Mouse (Mus musculus): ENCODE measurements around the gene Peli1. TPM values are rescaled to one million over a fixed set of nuclear protein-coding genes. Genes with fewer than 3 reads are reported as not detected.

Peli1 gene
- polyA plus RNA-seq, 1 experiment from 2014 or later = 25.8 TPM

GRCm38 (mm10) chr11:21134875-21135451 lies 43.9 kb downstream of the Peli1 start:
- no peak for ATAC-seq
- H3K9ac ChIP-seq (ENCODE audit: low read depth, low read length) = no peak overlapping the region
- H3K4me2 ChIP-seq (ENCODE audit: low read depth, low read length) = no peak overlapping the region
- no peak overlapping the region for H3K27ac ChIP-seq (ENCODE audit: low read length)
- WGBS = 94% methylated on average over 2 of the region's 2 CpGs
- H3K4me3 ChIP-seq (ENCODE audit: low read length) = no peak overlapping the region
- H3K27me3 ChIP-seq (replicated peaks; ENCODE audit: control insufficient read depth, insufficient read depth, low read length) = no peaks in the 10 kb centered on the region
- peaks cover 3% of the 10 kb centered on the region for H3K36me3 ChIP-seq (ENCODE audit: control insufficient read depth, insufficient read depth, low read length)
- H3K4me1 ChIP-seq (ENCODE audit: control insufficient read depth, insufficient read depth, low read length) = no peaks in the 10 kb centered on the region
- H3K9me3 ChIP-seq (ENCODE audit: control insufficient read depth, low read length) = no peaks in the 10 kb centered on the region

DNA sequence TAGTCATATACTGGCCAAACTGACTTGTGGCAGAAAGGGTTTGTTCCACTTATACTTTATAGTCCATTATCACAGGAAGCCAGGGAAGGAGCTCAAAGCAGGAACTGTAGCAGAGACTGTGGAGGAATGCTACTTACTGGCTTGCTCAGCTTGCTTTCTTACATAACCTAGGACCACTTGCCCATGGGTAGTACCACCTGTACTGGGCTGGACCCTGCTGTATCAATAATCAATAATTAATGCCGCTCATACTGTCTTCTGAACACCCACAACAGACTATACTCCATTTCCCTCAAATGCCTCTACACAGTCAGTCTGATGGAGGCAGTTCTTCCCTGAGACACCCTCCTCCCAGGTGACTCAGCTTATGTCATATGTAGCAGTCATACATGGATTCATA lies 48.4 kb downstream of the Peli1 start:
- no peaks in the 10 kb centered on the region for H3K27me3 ChIP-seq (replicated peaks; ENCODE audit: control insufficient read depth, insufficient read depth, low read length)
- H3K9me3 ChIP-seq (ENCODE audit: control insufficient read depth, low read length) = no peaks in the 10 kb centered on the region
- WGBS = 97% methylated on average over 1 of the region's 1 CpGs
- H3K9ac ChIP-seq (ENCODE audit: low read depth, low read length) = no peak overlapping the region
- no peak for ATAC-seq
- H3K36me3 ChIP-seq (ENCODE audit: control insufficient read depth, insufficient read depth, low read length) = peaks cover 3% of the 10 kb centered on the region
- no peak overlapping the region for H3K27ac ChIP-seq (ENCODE audit: low read length)
- H3K4me3 ChIP-seq (ENCODE audit: low read length) = no peak overlapping the region
- no peak overlapping the region for H3K4me2 ChIP-seq (ENCODE audit: low read depth, low read length)
- H3K4me1 ChIP-seq (ENCODE audit: control insufficient read depth, insufficient read depth, low read length) = no peaks in the 10 kb centered on the region

- WGBS = 86% methylated on average over 7 of the region's 7 CpGs
- Histone ChIP-seq H3K4me2 (ENCODE audit: low read depth, low read length) (no peak overlapping the region), H3K27ac (ENCODE audit: low read length) (no peak overlapping the region), H3K4me1 (ENCODE audit: control insufficient read depth, insufficient read depth, low read length) (no peaks in the 10 kb centered on the region), H3K36me3 (ENCODE audit: control insufficient read depth, insufficient read depth, low read length) (peaks cover 2% of the 10 kb centered on the region), H3K27me3 (replicated peaks; ENCODE audit: control insufficient read depth, insufficient read depth, low read length) (no peaks in the 10 kb centered on the region), H3K4me3 (ENCODE audit: low read length) (no peak overlapping the region), H3K9me3 (ENCODE audit: control insufficient read depth, low read length) (no peaks in the 10 kb centered on the region), H3K9ac (ENCODE audit: low read depth, low read length) (no peak overlapping the region)
- ATAC-seq = no peak
These were observed 50.2 kb downstream of the Peli1 start for GRCm38 (mm10) chr11:21141242-21141641.

GRCm38 (mm10) chr11:21141755-21142154 lies 50.7 kb downstream of the Peli1 start:
- 89% methylated on average over 4 of the region's 4 CpGs for whole genome bisulfite sequencing

GRCm38 (mm10) chr11:21149476-21149875 lies 58.4 kb downstream of the Peli1 start:
- 80% methylated on average over 4 of the region's 4 CpGs for WGBS

More at GRCm38 (mm10) chr11:21141755-21142154, 50.7 kb downstream of the Peli1 start:
- no peaks in the 10 kb centered on the region; the same call in 1 of the 2 replicates for H3K36me3 ChIP-seq (ENCODE audit: control insufficient read depth, insufficient read depth, low read length)
- no peaks in the 10 kb centered on the region for H3K9me3 ChIP-seq (ENCODE audit: control insufficient read depth, low read length)
- no peaks in the 10 kb centered on the region for H3K27me3 ChIP-seq (replicated peaks; ENCODE audit: control insufficient read depth, insufficient read depth, low read length)
- no peak for ATAC-seq
- no peak overlapping the region for H3K4me2 ChIP-seq (ENCODE audit: low read depth, low read length)
- no peak overlapping the region for H3K9ac ChIP-seq (ENCODE audit: low read depth, low read length)
- H3K4me3 ChIP-seq (ENCODE audit: low read length) = no peak overlapping the region
- H3K4me1 ChIP-seq (ENCODE audit: control insufficient read depth, insufficient read depth, low read length) = no peaks in the 10 kb centered on the region
- no peak overlapping the region for H3K27ac ChIP-seq (ENCODE audit: low read length)

GRCm38 (mm10) chr11:21150316-21150715 lies 59.2 kb downstream of the Peli1 start:
- H3K4me2 ChIP-seq (ENCODE audit: low read depth, low read length) = no peak overlapping the region
- WGBS = 90% methylated on average over 5 of the region's 5 CpGs
- H3K27ac ChIP-seq (ENCODE audit: low read length) = no peak overlapping the region
- no peaks in the 10 kb centered on the region for H3K9me3 ChIP-seq (ENCODE audit: control insufficient read depth, low read length)
- no peaks in the 10 kb centered on the region for H3K4me1 ChIP-seq (ENCODE audit: control insufficient read depth, insufficient read depth, low read length)
- no peak for ATAC-seq
- no peak overlapping the region for H3K9ac ChIP-seq (ENCODE audit: low read depth, low read length)
- H3K27me3 ChIP-seq (replicated peaks; ENCODE audit: control insufficient read depth, insufficient read depth, low read length) = no peaks in the 10 kb centered on the region
- no peak overlapping the region for H3K4me3 ChIP-seq (ENCODE audit: low read length)
- peaks cover 2% of the 10 kb centered on the region; the same call in 1 of the 2 replicates for H3K36me3 ChIP-seq (ENCODE audit: control insufficient read depth, insufficient read depth, low read length)

More at GRCm38 (mm10) chr11:21149476-21149875, 58.4 kb downstream of the Peli1 start:
- Histone ChIP-seq H3K9me3 (ENCODE audit: control insufficient read depth, low read length) (no peaks in the 10 kb centered on the region), H3K4me2 (ENCODE audit: low read depth, low read length) (no peak overlapping the region), H3K4me3 (ENCODE audit: low read length) (no peak overlapping the region), H3K4me1 (ENCODE audit: control insufficient read depth, insufficient read depth, low read length) (no peaks in the 10 kb centered on the region), H3K27me3 (replicated peaks; ENCODE audit: control insufficient read depth, insufficient read depth, low read length) (no peaks in the 10 kb centered on the region), H3K27ac (ENCODE audit: low read length) (no peak overlapping the region), H3K9ac (ENCODE audit: low read depth, low read length) (no peak overlapping the region), H3K36me3 (ENCODE audit: control insufficient read depth, insufficient read depth, low read length) (peaks cover 2% of the 10 kb centered on the region; the same call in 1 of the 2 replicates)
- no peak for ATAC-seq

DNA sequence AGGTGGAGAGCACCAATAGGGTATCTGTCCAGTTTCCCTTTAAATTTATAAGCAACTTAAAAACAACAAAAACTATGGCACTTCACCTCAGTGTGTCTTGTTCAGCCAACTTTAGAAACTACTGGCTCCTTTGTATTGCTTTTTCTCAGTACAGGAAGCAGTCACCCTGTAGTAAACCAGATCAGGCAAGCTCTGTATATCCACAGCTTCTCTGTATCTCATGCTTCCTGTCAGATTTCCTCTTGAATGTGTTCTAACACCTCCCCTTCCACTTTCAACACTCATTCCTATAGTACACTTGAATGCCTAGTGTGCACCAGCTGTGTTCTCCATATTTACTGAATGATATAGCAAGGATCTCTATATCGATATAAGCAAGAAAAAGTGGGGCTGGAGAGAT lies 60.6 kb downstream of the Peli1 start:
- Histone ChIP-seq H3K4me2 (ENCODE audit: low read depth, low read length) (no peak overlapping the region), H3K4me3 (ENCODE audit: low read length) (no peak overlapping the region), H3K27me3 (replicated peaks; ENCODE audit: control insufficient read depth, insufficient read depth, low read length) (no peaks in the 10 kb centered on the region), H3K36me3 (ENCODE audit: control insufficient read depth, insufficient read depth, low read length) (peaks cover 2% of the 10 kb centered on the region; the same call in 1 of the 2 replicates), H3K27ac (ENCODE audit: low read length) (no peak overlapping the region), H3K9ac (ENCODE audit: low read depth, low read length) (no peak overlapping the region), H3K4me1 (ENCODE audit: control insufficient read depth, insufficient read depth, low read length) (no peaks in the 10 kb centered on the region), H3K9me3 (ENCODE audit: control insufficient read depth, low read length) (no peaks in the 10 kb centered on the region)
- no peak for ATAC-seq
- 98% methylated on average over 1 of the region's 1 CpGs for WGBS

DNA sequence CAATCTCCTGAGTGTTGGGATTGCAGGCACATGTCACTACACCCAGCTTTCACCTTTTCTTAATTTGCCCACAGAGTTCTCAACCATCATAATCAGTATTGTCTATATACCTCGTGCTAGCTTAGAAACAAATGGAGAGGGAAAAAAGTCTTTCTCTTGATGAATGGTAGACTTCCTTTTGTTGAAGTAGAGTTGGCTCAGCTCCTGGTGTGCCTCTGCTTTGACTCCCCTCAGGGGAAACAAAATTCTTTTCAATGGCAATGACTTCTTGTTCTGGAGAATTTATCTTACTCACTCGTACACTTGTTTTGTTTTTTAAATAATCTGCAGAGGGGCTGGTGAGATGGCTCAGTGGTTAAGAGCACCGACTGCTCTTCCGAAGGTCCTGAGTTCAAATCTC lies 62.0 kb downstream of the Peli1 start:
- no peaks in the 10 kb centered on the region for H3K9me3 ChIP-seq (ENCODE audit: control insufficient read depth, low read length)
- H3K4me1 ChIP-seq (ENCODE audit: control insufficient read depth, insufficient read depth, low read length) = no peaks in the 10 kb centered on the region
- H3K27me3 ChIP-seq (replicated peaks; ENCODE audit: control insufficient read depth, insufficient read depth, low read length) = no peaks in the 10 kb centered on the region
- no peak for ATAC-seq
- H3K4me2 ChIP-seq (ENCODE audit: low read depth, low read length) = no peak overlapping the region
- no peak overlapping the region for H3K27ac ChIP-seq (ENCODE audit: low read length)
- WGBS = 77% methylated on average over 4 of the region's 4 CpGs
- H3K36me3 ChIP-seq (ENCODE audit: control insufficient read depth, insufficient read depth, low read length) = no peaks in the 10 kb centered on the region
- no peak overlapping the region for H3K9ac ChIP-seq (ENCODE audit: low read depth, low read length)
- H3K4me3 ChIP-seq (ENCODE audit: low read length) = no peak overlapping the region

GRCm38 (mm10) chr11:21157595-21157994 lies 66.5 kb downstream of the Peli1 start:
- no peak for ATAC-seq
- no peaks in the 10 kb centered on the region for H3K4me1 ChIP-seq (ENCODE audit: control insufficient read depth, insufficient read depth, low read length)
- H3K27ac ChIP-seq (ENCODE audit: low read length) = no peak overlapping the region
- H3K9ac ChIP-seq (ENCODE audit: low read depth, low read length) = no peak overlapping the region
- H3K27me3 ChIP-seq (replicated peaks; ENCODE audit: control insufficient read depth, insufficient read depth, low read length) = no peaks in the 10 kb centered on the region
- no peak overlapping the region for H3K4me2 ChIP-seq (ENCODE audit: low read depth, low read length)
- 77% methylated on average over 4 of the region's 4 CpGs for WGBS
- H3K36me3 ChIP-seq (ENCODE audit: control insufficient read depth, insufficient read depth, low read length) = no peaks in the 10 kb centered on the region
- no peak overlapping the region for H3K4me3 ChIP-seq (ENCODE audit: low read length)
- H3K9me3 ChIP-seq (ENCODE audit: control insufficient read depth, low read length) = no peaks in the 10 kb centered on the region

DNA sequence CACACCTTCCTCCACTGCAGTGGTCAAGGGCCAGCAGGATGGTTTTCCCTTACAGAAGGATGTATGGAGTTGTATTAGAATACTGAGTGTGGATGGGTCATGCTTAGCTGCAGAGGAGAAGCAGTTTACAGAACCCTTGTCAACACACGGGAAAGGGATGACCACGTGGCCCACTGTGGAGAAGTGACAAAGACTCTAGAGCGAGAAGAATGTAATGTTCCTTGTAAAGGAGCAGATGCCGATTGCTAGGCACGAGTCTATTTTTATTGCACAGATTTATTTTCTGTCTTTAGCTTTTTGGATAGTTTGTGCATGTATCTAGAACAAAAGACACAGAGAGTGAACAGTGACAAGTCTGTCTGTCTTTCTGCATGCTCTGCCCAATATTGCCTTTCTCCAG lies 71.0 kb downstream of the Peli1 start:
- WGBS = 79% methylated on average over 5 of the region's 5 CpGs

More for the DNA sequence above, 71.0 kb downstream of the Peli1 start:
- H3K4me1 ChIP-seq (ENCODE audit: control insufficient read depth, insufficient read depth, low read length) = peaks cover 5% of the 10 kb centered on the region; the same call in 1 of the 2 replicates
- H3K36me3 ChIP-seq (ENCODE audit: control insufficient read depth, insufficient read depth, low read length) = no peaks in the 10 kb centered on the region
- H3K27ac ChIP-seq (ENCODE audit: low read length) = no peak overlapping the region
- H3K27me3 ChIP-seq (replicated peaks; ENCODE audit: control insufficient read depth, insufficient read depth, low read length) = no peaks in the 10 kb centered on the region
- no peak overlapping the region for H3K4me2 ChIP-seq (ENCODE audit: low read depth, low read length)
- H3K9me3 ChIP-seq (ENCODE audit: control insufficient read depth, low read length) = no peaks in the 10 kb centered on the region
- no peak for ATAC-seq
- no peak overlapping the region for H3K9ac ChIP-seq (ENCODE audit: low read depth, low read length)
- no peak overlapping the region for H3K4me3 ChIP-seq (ENCODE audit: low read length)
